Mouse (Mus musculus): ENCODE measurements around the gene Sparcl1. TPM values are rescaled to one million over a fixed set of nuclear protein-coding genes. Genes with fewer than 3 reads are reported as not detected.

The Sparcl1 gene
- polyA plus RNA-seq, 1 experiment from 2014 or later: 48.8 TPM

DNA sequence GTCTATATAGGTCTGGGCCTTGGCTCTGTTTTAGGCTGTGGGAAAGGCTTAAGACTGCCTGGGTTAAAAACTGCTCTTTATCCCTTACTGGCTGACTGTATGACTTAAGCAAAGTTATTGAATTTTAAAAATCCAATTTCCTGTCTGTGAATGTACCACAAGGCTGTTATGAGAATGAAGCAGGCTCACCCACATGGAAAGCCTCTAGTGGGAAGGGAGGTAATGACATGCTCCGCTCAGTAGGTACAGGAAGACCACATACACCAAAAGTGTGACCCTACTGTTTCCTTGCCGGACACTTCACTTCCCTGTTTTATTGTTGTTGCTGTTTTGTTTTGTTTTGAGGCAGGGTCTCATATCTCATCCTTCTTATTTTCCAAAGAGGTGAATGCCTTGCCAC, 27.5 kb upstream of the Sparcl1 start:
- Histone ChIP-seq H3K9me3 (replicated peaks; ENCODE audit: control insufficient read depth, low read length) (no peaks in the 10 kb centered on the region), H3K4me3 (ENCODE audit: low read depth, low read length) (no peak overlapping the region), H3K9ac (replicated peaks; ENCODE audit: low read length) (no peak overlapping the region), H3K27me3 (ENCODE audit: control insufficient read depth, insufficient read depth, low read length) (no peaks in the 10 kb centered on the region), H3K4me2 (ENCODE audit: low read depth, low read length) (no peak overlapping the region), H3K27ac (replicated peaks; ENCODE audit: low read depth, low read length) (no peak overlapping the region), H3K36me3 (replicated peaks; ENCODE audit: control insufficient read depth, insufficient read depth, low read depth, low read length) (no peaks in the 10 kb centered on the region), H3K4me1 (ENCODE audit: control insufficient read depth, insufficient read depth, low read length) (no peaks in the 10 kb centered on the region)
- DNase-seq (ENCODE audit: low spot score): peak; percentile 11
- ATAC-seq (replicated peaks; ENCODE audit: insufficient number of reproducible peaks, low FRiP score, low TSS enrichment, low read depth): no peak
- 85% methylated on average over 2 of the region's 2 CpGs for WGBS

DNA sequence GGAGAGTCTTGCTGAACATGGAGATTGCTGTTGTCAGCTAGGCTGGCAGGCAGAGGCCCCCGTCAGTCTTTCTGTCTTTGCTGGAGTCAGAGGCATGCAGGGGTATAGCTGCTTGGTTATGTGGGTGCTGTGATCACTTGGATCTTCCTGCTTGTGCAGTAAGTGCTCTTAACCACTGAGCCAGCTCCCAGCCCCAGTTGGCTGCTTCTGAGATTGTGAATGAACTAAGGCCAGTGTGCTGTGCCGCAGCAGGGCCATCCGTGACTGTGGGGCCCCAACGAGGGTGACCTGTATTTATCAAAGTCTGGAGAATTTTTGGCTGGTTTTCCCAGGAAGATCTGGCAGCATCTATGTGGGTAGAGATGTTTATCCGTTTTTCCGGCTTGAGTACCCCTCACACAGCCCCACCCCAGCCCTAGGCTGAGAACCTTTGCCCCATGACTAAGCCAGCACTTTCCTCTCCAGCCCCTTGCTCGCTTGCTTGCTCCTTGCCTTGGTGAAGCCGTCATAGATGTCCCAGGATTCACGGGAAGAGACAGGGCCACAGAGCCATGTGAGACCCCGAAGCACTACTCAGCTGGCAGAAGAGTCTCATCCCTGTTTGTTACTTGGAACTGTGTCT, 24.5 kb upstream of the Sparcl1 start:
- Histone ChIP-seq H3K36me3 (replicated peaks; ENCODE audit: control insufficient read depth, insufficient read depth, low read depth, low read length) (no peaks in the 10 kb centered on the region), H3K4me1 (ENCODE audit: control insufficient read depth, insufficient read depth, low read length) (no peaks in the 10 kb centered on the region), H3K4me2 (ENCODE audit: low read depth, low read length) (no peak overlapping the region), H3K9ac (replicated peaks; ENCODE audit: low read length) (no peak overlapping the region), H3K9me3 (replicated peaks; ENCODE audit: control insufficient read depth, low read length) (no peaks in the 10 kb centered on the region), H3K27ac (replicated peaks; ENCODE audit: low read depth, low read length) (no peak overlapping the region), H3K4me3 (ENCODE audit: low read depth, low read length) (no peak overlapping the region), H3K27me3 (ENCODE audit: control insufficient read depth, insufficient read depth, low read length) (no peaks in the 10 kb centered on the region)
- DNase-seq (ENCODE audit: low spot score): no peak
- no peak for ATAC-seq (replicated peaks; ENCODE audit: insufficient number of reproducible peaks, low FRiP score, low TSS enrichment, low read depth)
- 76% methylated on average over 10 of the region's 10 CpGs for WGBS

DNA sequence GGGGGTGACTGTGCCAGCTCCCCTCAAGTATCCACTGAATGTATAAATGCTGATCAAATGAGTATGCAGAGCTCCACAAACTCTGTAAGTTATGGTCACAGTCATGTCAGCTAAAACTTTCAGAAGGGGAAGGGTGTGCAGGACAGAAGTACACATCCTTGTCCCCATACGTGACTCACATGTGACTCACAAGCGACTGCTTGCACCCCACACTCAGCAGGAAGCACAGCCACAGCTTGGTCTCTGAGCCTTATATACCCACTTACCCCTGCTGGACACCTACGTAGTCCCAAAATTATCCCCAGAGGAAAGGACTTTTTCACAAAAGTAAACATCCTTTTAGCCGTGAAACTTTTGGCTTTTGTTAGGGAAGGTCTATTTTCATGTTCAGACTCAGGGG, 20.2 kb upstream of the Sparcl1 start:
- H3K9me3 ChIP-seq (replicated peaks; ENCODE audit: control insufficient read depth, low read length): no peaks in the 10 kb centered on the region
- ATAC-seq (replicated peaks; ENCODE audit: insufficient number of reproducible peaks, low FRiP score, low TSS enrichment, low read depth): no peak
- H3K27me3 ChIP-seq (ENCODE audit: control insufficient read depth, insufficient read depth, low read length): no peaks in the 10 kb centered on the region
- no peak overlapping the region for H3K27ac ChIP-seq (replicated peaks; ENCODE audit: low read depth, low read length)
- DNase-seq (ENCODE audit: low spot score): no peak
- H3K4me1 ChIP-seq (ENCODE audit: control insufficient read depth, insufficient read depth, low read length): no peaks in the 10 kb centered on the region
- H3K4me2 ChIP-seq (ENCODE audit: low read depth, low read length): no peak overlapping the region
- H3K9ac ChIP-seq (replicated peaks; ENCODE audit: low read length): no peak overlapping the region
- WGBS: 74% methylated on average over 4 of the region's 4 CpGs
- no peak overlapping the region for H3K4me3 ChIP-seq (ENCODE audit: low read depth, low read length)
- H3K36me3 ChIP-seq (replicated peaks; ENCODE audit: control insufficient read depth, insufficient read depth, low read depth, low read length): no peaks in the 10 kb centered on the region

DNA sequence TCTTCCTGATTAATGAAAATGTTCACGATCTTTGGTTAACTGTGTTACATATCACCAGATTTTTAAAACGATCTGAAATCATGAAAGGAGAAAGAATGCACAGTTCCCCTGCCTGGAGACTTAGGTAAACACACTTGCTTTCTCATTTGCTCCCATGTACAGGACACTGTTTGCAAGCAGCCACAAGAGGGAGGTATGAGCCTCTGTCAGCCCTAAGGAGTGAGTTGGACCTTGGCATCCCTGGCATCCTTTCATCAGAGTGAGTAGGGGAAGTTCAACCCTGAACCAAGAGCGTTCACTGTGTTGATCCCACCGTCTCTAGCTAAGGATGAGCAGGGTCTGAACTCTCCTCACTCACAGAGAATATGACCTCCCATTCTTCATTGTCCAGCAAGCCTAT, 18.0 kb upstream of the Sparcl1 start:
- Histone ChIP-seq H3K9me3 (replicated peaks; ENCODE audit: control insufficient read depth, low read length) (no peaks in the 10 kb centered on the region), H3K36me3 (replicated peaks; ENCODE audit: control insufficient read depth, insufficient read depth, low read depth, low read length) (no peaks in the 10 kb centered on the region), H3K27me3 (ENCODE audit: control insufficient read depth, insufficient read depth, low read length) (no peaks in the 10 kb centered on the region), H3K4me1 (ENCODE audit: control insufficient read depth, insufficient read depth, low read length) (no peaks in the 10 kb centered on the region), H3K4me2 (ENCODE audit: low read depth, low read length) (no peak overlapping the region), H3K9ac (replicated peaks; ENCODE audit: low read length) (no peak overlapping the region), H3K27ac (replicated peaks; ENCODE audit: low read depth, low read length) (no peak overlapping the region), H3K4me3 (ENCODE audit: low read depth, low read length) (no peak overlapping the region)
- DNase-seq (ENCODE audit: low spot score): no peak
- WGBS: 62% methylated on average over 4 of the region's 4 CpGs
- ATAC-seq (replicated peaks; ENCODE audit: insufficient number of reproducible peaks, low FRiP score, low TSS enrichment, low read depth): no peak

DNA sequence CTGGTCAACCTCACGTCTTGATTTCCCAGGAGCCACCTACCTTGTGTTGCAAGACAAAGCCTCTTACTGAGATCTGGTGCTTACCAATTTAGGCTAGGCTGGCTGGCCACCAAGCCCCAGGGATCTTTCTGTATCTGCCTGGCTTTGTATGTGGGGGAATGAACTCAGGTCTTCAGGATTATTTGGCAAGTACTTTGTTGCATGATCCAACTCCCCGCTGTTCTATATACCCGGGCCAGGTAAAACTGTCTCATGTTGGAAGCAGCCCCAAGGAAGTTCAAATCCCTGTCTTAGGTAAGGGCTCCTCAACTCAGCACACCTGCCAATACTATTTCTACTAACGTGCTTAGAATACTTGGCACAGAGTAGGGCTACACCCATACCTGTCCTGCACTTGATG, 17.4 kb upstream of the Sparcl1 start:
- Histone ChIP-seq H3K4me2 (ENCODE audit: low read depth, low read length) (no peak overlapping the region), H3K9ac (replicated peaks; ENCODE audit: low read length) (no peak overlapping the region), H3K4me1 (ENCODE audit: control insufficient read depth, insufficient read depth, low read length) (no peaks in the 10 kb centered on the region), H3K27ac (replicated peaks; ENCODE audit: low read depth, low read length) (no peak overlapping the region), H3K4me3 (ENCODE audit: low read depth, low read length) (no peak overlapping the region), H3K36me3 (replicated peaks; ENCODE audit: control insufficient read depth, insufficient read depth, low read depth, low read length) (no peaks in the 10 kb centered on the region), H3K9me3 (replicated peaks; ENCODE audit: control insufficient read depth, low read length) (no peaks in the 10 kb centered on the region), H3K27me3 (ENCODE audit: control insufficient read depth, insufficient read depth, low read length) (no peaks in the 10 kb centered on the region)
- no peak for ATAC-seq (replicated peaks; ENCODE audit: insufficient number of reproducible peaks, low FRiP score, low TSS enrichment, low read depth)
- 93% methylated on average over 4 of the region's 4 CpGs for WGBS
- DNase-seq (ENCODE audit: low spot score): no peak

DNA sequence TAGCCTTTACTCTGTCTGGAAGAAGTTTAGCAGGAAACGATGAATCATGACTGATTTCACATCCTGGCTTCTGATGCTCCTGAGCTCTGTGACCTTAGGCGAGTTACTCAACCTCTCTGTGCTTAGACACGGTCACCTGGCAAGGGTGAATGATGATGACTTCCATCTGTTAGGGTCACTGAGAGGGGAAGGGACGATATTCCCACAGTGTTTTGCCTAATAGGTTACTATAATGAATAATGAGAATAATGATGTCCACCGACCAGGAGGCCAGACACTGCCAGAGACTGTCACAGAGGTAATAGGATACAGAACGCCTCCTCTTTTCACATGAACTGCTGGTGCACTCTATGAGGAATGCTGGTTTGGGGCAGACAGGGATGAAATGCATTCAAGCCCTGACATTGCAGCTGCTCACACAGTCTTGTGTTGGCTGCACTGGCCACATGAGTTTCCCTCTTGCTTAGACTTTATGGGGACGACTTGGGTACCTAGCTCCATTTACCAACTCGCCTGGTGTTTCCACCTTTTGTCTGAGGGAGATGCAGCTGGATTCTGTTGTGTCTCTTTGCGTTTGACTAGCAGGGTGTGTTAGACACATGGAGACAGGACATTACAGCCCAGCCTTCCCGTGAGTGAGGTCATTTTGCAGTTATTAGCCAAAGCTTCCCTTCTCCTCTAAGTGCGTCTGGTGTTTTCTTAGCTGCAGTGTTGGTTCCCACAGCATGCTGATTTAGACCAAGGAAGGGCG, 14.9 kb upstream of the Sparcl1 start:
- DNase-seq (ENCODE audit: low spot score) (peak; percentile 53), ATAC-seq (replicated peaks; ENCODE audit: insufficient number of reproducible peaks, low FRiP score, low TSS enrichment, low read depth) (peak; percentile 51; the same call in 1 of the 2 replicates)
- Histone ChIP-seq H3K36me3 (replicated peaks; ENCODE audit: control insufficient read depth, insufficient read depth, low read depth, low read length) (no peaks in the 10 kb centered on the region), H3K4me3 (ENCODE audit: low read depth, low read length) (no peak overlapping the region), H3K4me1 (ENCODE audit: control insufficient read depth, insufficient read depth, low read length) (no peaks in the 10 kb centered on the region), H3K27ac (replicated peaks; ENCODE audit: low read depth, low read length) (no peak overlapping the region), H3K9ac (replicated peaks; ENCODE audit: low read length) (no peak overlapping the region), H3K9me3 (replicated peaks; ENCODE audit: control insufficient read depth, low read length) (no peaks in the 10 kb centered on the region), H3K27me3 (ENCODE audit: control insufficient read depth, insufficient read depth, low read length) (no peaks in the 10 kb centered on the region), H3K4me2 (ENCODE audit: low read depth, low read length) (no peak overlapping the region)
- WGBS: 39% methylated on average over 12 of the region's 12 CpGs

DNA sequence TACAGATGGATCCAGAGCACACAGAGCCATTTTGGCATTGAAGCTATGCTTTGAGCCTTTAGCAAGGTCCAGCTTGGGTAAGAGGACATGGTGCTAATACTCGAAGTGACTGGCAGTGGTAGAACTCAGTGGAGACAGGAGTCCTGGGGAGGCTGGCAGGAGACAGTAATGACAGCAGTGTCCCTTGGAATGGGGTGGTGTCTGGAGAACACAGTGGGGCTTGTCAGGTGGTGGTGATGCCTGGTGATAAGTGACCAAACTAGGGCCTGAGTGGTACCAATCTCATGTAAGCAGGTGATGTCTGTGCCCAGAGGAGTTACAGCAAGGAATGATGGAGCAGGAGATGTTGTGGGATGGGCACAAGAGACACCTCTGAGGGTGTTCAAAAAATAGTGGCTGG, 13.8 kb upstream of the Sparcl1 start:
- no peaks in the 10 kb centered on the region for H3K9me3 ChIP-seq (replicated peaks; ENCODE audit: control insufficient read depth, low read length)
- H3K36me3 ChIP-seq (replicated peaks; ENCODE audit: control insufficient read depth, insufficient read depth, low read depth, low read length): no peaks in the 10 kb centered on the region
- WGBS: 80% methylated on average over 1 of the region's 1 CpGs
- H3K4me1 ChIP-seq (ENCODE audit: control insufficient read depth, insufficient read depth, low read length): no peaks in the 10 kb centered on the region
- ATAC-seq (replicated peaks; ENCODE audit: insufficient number of reproducible peaks, low FRiP score, low TSS enrichment, low read depth) (no peak), DNase-seq (ENCODE audit: low spot score) (no peak)
- no peak overlapping the region for H3K27ac ChIP-seq (replicated peaks; ENCODE audit: low read depth, low read length)
- H3K4me3 ChIP-seq (ENCODE audit: low read depth, low read length): no peak overlapping the region
- H3K9ac ChIP-seq (replicated peaks; ENCODE audit: low read length): no peak overlapping the region
- H3K4me2 ChIP-seq (ENCODE audit: low read depth, low read length): no peak overlapping the region
- no peaks in the 10 kb centered on the region for H3K27me3 ChIP-seq (ENCODE audit: control insufficient read depth, insufficient read depth, low read length)

DNA sequence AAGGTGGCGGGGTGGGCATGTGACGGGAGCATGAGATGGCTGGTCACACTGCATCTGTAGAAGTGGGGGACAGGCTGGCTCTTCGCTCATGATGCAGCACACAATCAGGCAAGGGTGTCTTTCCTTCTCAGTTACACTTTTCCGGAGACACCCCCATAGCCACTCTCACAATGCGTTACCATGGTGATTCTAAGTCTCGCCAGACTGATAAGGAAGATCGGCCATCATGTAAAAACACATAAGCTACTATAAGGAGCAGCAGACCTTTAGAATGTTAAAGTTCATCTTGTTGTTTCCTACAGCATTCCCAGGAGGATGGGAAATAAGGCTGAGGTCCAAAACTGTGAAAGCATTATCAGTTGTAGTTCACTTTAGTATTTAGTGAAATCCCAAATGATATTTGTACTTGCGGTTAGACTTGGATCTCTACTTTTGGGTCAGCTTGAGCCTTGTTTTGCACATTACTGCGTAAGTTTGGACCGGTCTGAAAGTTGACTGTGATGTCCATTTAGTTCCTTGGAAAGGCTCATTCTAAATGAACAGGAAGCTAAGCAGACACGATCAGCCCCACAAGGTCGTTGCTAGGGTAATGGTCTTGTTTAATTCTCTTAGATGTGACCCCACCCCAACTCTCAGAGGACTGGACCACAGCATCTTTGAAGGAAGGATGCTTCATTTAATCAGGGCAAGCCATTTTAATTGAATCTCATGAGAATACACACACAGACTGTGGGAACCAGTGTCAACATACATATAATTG, 13.2 kb upstream of the Sparcl1 start:
- H3K4me2 ChIP-seq (ENCODE audit: low read depth, low read length): no peak overlapping the region
- no peaks in the 10 kb centered on the region for H3K27me3 ChIP-seq (ENCODE audit: control insufficient read depth, insufficient read depth, low read length)
- WGBS: 90% methylated on average over 12 of the region's 12 CpGs
- no peak overlapping the region for H3K9ac ChIP-seq (replicated peaks; ENCODE audit: low read length)
- H3K27ac ChIP-seq (replicated peaks; ENCODE audit: low read depth, low read length): no peak overlapping the region
- H3K36me3 ChIP-seq (replicated peaks; ENCODE audit: control insufficient read depth, insufficient read depth, low read depth, low read length): no peaks in the 10 kb centered on the region
- H3K4me3 ChIP-seq (ENCODE audit: low read depth, low read length): no peak overlapping the region
- no peaks in the 10 kb centered on the region for H3K4me1 ChIP-seq (ENCODE audit: control insufficient read depth, insufficient read depth, low read length)
- ATAC-seq (replicated peaks; ENCODE audit: insufficient number of reproducible peaks, low FRiP score, low TSS enrichment, low read depth) (no peak), DNase-seq (ENCODE audit: low spot score) (no peak)
- H3K9me3 ChIP-seq (replicated peaks; ENCODE audit: control insufficient read depth, low read length): no peaks in the 10 kb centered on the region
